Mouse (Mus musculus) heart, postnatal 4 days (tissue): Measurements from ENCODE around the gene Gtpbp3. TPM values are rescaled to one million over a fixed set of nuclear protein-coding genes. Genes with fewer than 3 reads are reported as not detected.

Experiments used
- DNase-seq: peaks from one replicate; pipeline ENCODE4 v3.0.0; 2021
- total RNA-seq, 2 experiments: library from RNA; stranded (reverse); gene quantifications; 2 replicates each; pipeline ENCODE4 v1.2.3; 2021

Gtpbp3 gene
- total RNA-seq, 2 experiments from 2014 or later, result 17.8 to 20.1 TPM

DNA sequence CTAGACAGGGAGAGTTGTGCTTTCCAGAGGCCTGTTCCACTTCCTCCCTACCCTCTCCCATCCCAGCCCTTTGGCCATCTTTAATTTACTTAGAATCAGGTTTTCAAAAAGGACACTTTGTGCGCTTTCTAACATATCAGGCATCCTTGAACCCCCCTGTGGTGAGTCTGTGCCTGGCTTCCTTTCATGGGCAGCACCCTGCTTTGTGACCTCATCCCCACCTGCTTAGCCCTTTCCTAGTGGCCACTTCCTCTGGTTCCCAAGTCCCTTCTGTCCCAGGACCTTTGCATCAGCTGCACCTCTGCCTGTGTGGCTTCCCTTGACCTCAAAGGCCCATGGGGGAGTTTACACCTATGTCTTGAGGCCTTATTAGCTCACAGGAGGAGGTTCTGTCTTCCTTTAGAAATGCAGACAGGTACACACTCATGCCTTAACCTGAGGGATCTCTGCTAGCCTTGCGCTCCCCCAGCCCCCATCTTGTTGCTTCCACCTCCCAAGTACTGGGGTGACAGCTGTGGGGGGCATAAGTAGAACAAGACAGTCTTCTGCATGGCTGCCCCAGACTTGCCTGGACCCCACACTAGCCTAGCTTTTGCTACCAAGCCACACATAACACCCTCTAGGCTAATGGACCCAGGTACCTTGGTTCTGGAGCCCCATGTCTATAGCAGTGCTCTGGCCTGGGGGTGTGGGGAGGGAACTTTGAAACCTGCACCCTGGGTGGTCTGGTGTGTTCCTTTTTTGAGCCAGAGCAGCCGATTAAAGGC lies 17.6 kb upstream of the Gtpbp3 start:
- no peak for DNase-seq

DNA sequence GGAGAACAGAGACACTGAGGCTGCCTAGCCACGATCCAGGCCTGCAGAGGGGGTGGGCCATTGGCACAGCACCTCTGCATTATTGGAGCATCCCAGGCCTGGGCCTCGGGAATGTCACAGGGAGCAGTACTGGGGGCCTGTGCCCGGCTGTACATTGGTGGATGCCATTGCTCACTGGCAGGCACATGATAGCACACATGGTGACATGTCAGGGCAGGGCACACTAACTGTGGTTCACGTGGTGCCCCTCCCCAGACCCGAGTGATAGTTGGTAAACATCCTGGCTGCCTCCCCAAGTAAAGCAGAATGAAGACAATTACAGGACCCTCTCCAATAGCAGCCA lies 17.0 kb upstream of the Gtpbp3 start:
- DNase-seq, result no peak

DNA sequence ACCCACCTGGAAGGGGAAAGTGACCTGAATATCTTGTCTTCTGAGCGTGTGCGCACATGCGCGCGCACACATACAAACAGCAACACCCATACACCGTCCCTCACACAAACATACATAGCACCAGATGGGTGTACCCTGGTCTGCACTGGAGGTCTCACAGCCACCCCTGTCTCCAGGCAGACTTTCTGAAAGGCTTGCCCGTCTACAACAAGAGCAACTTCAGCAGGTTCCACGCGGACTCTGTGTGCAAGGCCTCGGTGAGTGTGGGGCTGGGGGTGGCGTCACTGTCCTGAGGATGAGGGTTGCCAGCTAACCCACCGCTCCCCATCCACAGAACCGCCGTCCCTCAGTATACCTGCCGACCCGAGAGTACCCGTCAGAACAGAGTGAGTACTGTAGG lies 16.0 kb upstream of the Gtpbp3 start:
- DNase-seq, result no peak

DNA sequence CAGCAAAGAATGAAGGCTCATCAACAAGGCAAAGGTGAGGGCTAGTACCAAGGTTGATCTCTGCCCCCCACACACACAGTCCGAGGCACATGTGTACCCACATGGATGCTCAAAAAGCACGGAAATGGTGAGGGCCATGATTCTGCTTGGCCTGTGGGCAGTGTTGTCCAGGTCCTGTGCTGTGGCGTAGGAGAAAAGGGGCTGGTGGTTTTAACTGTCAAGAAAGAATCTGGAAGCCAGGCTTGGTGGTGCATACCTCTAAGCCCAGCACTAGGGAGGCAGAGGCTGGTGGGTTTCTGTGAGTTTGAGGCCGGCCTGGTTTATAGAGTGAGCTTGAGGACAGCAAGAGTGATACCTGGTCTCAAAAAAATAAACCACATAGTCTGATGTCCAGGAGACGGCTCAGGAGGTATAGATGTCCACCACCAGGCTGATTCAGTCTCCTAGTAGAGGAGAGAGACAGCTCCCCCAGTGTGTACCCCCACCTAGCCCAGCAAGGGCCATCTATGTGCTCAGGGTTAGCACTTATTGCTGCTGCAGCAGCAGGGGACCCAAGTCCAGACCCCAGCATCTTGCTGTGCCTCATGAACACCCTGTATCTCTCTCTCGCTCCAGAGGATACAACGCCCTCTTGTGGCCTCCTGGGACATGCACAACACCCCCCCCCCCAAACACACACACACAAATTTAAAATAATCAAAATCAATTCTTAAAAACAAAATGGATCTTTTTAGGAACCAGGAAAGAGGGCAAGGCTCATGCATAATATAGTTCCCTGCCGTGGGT lies 15.1 kb upstream of the Gtpbp3 start:
- no peak for DNase-seq

DNA sequence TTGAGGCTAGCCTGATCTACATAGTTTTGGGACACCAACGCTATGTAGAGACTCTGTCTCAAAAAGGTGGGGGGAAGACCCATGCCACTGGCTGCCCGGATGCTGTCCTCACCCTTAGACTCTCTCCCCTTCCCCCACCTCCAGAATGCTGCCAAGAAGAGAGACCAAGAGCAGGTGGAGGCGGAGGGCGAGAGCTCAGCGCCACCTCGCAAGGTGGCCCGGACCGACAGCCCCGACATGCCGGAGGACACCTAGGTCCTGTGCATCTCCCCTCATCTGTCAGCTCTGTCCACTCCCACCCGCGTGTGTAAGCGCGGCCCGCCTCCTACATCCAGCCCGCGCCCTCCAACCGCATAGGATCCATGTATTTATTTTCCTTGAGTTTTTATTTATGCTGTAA lies 13.6 kb upstream of the Gtpbp3 start:
- no peak for DNase-seq

DNA sequence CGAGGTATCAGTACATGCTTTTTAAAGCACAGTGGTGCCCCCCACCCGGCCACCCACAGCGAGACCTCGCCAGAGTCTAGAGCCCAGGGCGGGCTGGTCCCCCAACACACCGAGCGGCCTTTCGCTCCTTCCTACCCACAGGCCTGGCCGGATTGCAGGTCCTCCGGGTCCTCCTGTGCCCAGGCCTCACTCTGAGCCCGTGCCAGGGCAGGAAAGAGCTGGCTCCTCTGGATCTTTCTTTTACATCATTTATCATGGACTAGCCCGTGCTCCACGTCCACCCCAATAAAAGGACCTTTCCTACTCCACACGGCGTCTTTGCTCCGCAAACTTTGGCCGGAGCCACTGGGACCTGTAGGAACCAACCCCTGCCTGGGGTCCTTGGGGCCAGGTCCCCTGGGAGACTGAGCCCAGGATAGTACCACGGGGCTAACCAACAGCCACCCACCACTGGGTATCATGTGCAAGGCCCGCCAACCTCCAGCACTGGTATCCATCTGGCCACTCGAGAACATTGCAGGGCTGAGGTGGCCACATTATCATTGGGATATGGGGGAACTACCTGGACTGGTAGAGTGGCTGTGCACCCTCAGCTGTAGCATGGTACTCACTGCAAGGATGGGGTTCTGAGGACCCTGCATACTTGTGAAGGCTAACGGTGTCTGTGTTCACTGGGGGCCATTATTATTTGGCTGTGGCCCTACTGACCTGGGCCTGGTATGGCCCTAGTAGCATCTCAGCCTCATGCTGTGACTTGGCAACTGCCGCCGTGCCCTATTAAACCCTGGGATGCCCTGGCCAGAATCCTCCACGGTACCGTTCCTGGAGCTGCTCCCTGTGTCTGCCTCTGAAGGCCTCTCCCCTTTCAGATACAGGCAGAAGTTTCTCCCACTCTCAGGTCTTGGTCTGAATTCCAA lies 12.9 kb upstream of the Gtpbp3 start:
- DNase-seq, result no peak

DNA sequence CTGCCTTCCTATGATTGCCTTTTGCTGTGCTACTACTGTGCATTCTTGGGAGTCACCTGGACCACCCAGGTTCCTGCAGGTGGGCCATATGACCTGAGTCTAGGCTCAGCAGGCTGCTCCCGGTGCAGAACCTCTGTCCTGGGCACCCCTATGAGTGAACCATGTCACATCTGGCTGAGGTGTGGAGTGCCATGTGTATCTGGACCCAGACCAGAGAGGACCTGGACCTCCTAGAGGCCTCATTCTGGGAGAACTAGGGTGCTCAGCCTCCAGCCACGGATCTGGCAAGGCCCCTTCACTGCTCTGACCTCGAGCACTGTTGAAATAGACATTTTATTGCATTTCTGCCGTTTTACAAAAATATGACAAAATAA lies 12.2 kb upstream of the Gtpbp3 start:
- DNase-seq, result no peak

DNA sequence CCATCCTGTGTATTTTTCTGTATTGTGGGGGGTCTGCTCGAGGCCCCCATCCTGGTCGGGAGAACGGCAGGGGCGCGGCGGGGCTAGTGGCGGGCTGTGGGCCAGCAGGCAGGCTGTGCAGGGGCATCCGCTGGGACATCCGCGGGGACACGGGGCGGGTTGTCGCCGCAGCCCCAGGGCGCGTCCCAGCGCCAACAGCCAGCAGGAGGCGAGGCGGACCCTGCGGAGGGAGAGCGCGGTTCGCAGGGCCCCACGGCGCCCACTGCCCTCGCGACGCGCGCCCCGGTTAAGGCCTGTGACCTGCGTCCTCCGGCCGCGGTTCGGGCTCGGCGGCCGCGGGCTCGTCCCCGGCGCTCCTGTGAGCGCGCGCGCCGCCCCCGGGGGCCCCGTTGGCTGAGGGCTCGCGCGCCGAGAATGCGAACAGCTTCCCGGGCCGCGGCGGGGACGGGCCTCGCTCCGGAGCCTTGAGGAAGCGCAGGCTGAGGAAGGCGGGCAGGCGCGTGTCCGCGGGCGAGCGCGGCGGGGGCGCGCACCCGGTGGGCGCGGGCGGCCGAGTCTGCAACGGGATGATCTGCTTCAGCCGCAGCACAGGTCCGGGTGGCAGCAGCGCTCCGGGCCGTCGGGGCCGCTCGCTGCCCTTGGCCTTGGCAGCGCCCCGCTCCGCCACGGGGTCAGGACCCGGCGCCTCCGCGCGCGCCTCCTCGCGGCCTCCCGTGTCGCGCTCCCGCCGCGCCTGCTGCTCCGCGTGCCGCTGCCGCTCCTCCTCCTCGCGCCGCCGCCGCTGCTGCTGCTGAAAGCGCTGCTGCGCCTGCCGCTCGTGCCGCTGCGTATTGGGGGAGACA lies 11.6 kb upstream of the Gtpbp3 start:
- peak; percentile 83 for DNase-seq

DNA sequence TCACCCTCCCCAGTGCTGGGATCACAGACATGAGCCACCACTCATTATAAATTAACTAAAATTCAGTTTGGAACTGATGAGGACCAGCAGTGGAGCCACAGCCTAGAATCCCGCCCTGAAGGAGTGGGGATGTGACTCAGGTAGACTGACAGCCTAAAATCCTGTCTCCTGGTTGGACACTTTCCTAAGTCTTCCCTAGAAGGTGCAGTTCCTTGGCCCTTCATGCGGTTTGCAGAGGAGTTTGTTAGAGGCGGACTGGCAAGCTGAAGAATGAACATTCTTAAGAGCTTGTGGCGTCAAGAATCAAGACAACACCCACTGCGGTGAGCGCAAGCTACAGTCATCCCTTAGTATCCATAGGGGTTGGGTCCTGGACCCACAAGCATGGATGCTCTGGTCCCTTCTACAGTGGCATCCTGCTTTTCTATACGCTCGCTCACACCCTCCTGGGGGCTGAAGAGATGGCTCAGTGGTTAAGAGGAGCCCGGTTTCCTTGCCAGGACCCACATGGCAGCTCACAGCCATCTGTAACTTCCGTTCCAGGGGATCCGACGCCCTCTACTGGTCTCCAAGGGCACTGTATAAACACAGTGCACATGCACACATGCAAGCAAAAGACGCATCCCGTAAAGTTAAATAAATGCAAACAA lies 10.6 kb upstream of the Gtpbp3 start:
- no peak for DNase-seq

DNA sequence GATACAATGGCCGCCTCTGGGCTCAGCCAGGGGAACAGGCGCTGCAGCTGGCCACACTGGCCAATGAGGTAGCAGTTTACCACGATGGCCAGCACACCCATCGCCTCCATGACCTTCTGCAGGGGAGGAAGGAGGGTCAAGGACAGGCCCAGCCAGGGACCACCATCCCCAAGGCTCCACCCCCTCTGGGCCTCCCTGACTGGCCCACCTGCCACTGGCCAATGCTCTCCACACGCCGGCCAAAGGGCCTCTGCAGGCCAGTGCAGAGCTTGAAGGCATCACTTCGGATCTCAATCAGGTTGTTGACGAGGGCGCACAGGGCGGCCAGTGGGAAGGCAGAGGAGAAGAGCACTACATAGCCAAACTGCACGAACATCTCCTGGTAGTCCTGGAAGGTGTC lies 9.0 kb upstream of the Gtpbp3 start:
- no peak for DNase-seq

DNA sequence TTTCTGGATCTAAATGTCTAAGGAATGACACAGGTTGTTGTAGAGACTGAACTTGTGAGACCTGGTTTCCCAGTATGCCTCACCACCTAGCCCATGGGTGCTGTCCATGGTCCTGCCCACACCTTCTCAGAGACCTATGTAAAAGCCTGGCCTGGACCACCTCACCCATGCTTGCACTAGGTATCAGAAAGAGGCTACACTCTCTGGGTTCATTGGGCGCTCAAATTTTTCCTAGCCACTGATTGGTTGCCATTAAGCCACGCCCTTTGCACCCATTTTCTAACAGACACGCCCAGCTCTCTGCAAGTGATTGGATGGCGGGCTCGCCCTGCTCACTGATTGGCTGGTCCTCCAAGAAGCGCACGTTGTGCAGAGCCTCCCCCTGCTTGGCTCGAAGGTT lies 4.0 kb upstream of the Gtpbp3 start:
- DNase-seq, result peak; percentile 74

DNA sequence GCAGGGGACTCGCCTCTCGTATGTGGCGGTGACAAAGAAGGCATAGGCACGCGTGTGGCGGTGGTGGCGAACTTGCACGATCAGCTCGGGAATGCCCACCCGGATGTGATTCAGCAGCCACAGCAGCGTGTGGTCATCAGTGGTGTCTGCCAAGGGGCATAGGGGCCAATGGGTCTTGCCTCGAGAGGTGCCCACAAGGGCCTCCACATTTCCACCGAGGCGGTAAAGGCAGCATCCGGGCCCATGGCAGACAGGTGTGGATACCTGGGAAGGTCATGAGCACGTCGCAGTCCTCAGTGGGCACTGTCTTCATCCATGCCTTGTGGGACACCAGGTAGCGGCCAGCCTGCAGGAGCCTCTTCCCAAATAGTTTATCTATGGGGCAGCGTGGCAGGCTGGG lies 3.2 kb upstream of the Gtpbp3 start:
- no peak for DNase-seq

DNA sequence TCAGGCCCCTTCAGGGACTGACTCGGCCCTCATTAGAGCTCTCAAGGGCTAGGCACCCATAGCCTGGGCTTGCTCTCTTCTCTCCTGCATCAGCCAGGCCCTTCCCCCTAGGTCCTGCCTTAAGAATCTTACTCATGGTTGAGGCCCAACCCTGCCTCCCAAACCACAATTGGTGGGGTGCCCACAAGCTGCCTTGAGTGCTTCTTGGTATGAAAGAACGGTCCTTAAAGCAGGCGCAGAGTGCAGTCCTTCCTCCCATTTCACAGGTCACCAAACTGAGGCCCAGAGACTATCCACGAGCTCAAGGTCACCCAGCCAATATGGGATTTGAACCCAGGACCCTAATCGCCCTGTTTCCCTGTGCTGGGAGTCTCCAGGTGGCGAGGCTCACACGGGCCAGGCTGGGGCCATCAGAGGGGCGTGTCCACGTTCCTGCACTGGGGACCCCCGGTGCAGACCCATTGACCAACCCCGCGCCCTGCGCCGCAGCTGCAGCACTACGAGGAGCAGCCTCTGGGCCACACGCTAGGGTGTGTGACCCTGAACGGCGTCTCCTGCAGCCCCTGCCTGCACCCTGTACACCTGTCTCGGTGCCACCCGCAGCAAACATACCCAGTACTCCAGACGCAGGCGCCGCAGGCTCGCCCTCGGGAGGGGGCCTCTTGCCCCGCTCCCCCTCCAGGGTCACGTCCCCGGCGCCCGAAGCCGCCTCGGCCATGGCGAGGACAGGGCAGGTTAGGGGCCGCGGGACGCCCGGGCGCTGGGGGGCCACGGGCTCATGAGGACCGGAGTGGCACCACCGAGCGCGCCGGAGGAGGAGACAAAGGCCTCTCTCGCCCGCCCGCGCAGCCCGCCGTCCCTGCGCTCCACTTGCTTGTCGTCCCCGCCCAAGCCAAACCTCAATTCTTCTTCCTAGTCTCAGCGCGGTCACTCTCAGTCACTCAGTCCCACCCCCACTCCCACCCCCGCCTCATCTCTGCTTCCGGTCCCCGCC lies 2.5 kb upstream of the Gtpbp3 start, which contains the start of gene Ano8:
Gene Ano8 (minus strand): TSS at position 822 of the 994 bp plus-strand sequence.
- peak; percentile 86 for DNase-seq

DNA sequence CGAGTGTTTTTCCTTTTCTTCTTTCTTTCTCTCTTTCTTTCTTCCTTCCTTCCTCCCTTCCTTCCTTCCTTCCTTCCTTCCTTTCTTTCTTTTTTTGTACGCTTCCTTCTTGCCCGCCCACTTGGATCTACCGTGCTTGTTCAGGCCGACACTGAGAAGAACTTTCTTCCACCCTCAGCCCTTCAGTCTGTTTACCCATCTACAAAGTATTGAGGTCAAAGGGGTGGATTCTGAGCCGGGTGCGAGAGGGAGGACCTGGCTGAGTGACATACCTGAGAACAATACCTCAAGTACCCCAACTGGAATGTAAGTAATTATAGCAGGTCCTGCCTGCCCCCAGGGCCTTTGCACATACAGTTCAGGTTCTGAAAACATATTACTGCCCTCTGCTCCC lies 1.8 kb upstream of the Gtpbp3 start:
- DNase-seq, result no peak

DNA sequence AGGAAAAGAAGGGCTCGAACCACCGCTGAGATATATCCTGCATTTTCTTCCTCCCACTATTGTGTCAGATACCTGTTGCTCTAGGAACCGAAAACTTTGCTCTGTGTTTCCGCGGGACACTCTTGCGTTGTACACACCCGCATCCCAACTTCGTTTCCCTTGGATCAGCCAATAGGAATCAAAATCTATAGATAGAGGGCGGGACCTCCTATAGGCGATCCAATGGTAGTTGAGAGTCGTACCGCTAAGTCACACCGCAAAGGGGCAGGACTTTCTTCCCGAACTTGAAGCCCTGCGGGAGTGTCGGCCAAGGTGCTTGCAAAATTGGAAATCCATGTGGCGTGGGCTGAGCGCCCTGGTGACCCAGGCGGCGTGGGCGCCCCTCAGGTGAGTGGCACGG lies 551 bp downstream of the Gtpbp3 start:
- peak; percentile 93 for DNase-seq

DNA sequence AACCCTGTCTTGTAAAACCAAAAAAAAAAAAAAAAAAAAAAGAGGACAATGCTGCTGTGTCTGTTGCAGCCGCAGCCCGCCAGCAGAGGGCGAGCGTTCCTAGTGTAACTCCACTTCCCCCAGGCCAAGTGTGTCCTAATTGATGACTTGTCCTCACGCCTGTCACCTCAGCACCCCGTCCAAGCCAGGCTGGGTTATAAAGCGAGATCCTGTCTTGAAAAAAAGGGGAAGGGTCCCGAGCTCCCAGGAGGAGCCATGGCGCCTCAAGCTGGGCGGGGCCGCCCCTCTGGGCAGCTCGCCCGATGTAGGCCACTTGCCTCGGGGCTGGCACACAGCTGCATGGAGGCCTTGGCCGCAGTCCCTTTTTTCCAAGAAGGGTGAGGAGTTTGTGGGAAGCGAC lies 7.1 kb downstream of the Gtpbp3 start:
- DNase-seq, result peak; percentile 93

DNA sequence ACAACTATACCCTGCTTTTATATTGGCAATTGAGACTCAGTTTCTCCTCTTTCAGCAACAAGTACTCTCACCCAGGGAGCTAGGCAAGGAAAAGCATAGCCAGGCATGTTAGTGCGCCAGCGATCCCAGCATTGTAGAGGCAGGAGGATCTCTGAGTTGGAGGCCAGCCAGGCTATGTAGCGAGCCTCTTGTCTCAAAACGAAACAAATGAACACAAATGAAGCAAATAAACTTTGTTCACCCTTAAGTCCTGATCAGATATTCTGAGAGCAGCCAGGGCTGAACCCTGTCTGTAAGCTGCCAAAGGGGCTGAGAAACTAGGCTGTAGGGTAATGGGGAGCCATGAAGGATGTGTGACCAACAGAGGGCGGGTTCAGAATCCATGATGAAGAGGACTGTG lies 7.9 kb downstream of the Gtpbp3 start:
- DNase-seq, result no peak

DNA sequence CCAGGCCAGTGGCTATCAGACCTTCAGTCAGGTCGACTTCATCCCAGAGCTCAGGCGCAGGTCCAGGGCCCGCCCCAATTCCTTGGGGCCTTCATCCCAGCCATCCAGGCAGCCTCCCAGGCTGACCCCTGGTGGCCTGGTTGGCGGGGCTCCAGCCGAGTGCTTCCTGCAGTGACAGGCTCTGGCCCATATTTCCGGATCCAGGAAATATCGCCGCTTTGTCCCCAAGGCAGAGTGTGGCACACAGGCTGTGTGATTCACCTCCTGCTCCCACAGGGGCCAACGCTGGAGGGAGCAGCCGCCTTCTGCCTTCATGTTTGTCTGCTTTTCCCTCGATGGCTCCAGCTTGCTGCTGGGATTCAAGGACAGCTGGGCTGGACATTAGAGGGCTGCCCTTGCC lies 8.6 kb downstream of the Gtpbp3 start:
- DNase-seq, result peak; percentile 96

DNA sequence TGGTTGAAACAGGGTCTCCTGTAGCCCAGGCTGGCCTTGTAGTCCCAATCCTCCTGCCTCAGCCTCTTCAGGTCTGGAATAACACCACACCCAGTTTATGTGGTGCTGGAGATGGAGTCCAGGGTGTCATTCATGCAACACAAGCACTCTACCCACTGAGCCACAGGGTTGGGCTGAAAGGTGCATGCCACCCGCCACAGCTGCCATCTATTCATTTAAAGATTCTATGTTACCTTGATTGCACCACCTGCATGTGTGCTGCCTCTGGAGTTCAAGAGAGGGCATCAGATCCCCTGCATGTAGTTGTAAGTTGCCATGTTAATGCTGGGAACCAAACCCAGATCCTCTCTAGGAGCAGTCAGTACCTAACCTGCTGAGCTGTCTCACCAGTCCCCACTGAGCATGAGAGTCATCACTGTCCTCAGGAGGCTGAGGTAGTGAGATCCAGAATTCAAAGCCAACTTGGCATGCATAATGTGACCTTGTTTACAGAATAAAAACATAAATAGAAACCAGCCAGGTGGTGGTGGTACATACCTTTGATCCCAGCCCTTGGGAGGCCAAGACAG lies 9.3 kb downstream of the Gtpbp3 start:
- DNase-seq, result no peak
